Mouse (Mus musculus) frontal cortex, adult (tissue): Measurements from ENCODE around the gene Stk33.
"Not testable (repeated sequence)": the region's sequence is repeated elsewhere in the genome, so short reads cannot be mapped to it uniquely, and the experiment has no call there.

Experiments used
- ATAC-seq: cut with Nextera tagmentation; 2 replicates; pipeline ENCODE4 v1.9.2; 2017; ENCODE audit warnings: mild to moderate bottlenecking, moderate library complexity, mixed read lengths; ENCODE audit not compliant: low TSS enrichment

Gene Stk33

GRCm38 (mm10) chr7:109438781-109439591, at the start of gene Stk33:
Stk33 (minus strand) TSS chr7:109439081.
- peak; percentile 64 for ATAC-seq

- peak; percentile 83 for ATAC-seq
Measured at GRCm38 (mm10) chr7:109484221-109484620, 45.3 kb upstream of the Stk33 start.

- no peak for ATAC-seq
Measured at GRCm38 (mm10) chr7:109480765-109481197, 41.9 kb upstream of the Stk33 start.

- ATAC-seq = no peak
Measured at GRCm38 (mm10) chr7:109477926-109478325, 39.0 kb upstream of the Stk33 start.

- no peak for ATAC-seq
Measured at GRCm38 (mm10) chr7:109470700-109471099, 31.8 kb upstream of the Stk33 start.

- ATAC-seq = peak; percentile 68
Measured at GRCm38 (mm10) chr7:109468262-109468701, 29.4 kb upstream of the Stk33 start.

GRCm38 (mm10) chr7:109467591-109467990, 28.7 kb upstream of the Stk33 start:
- ATAC-seq = peak; percentile 84

GRCm38 (mm10) chr7:109460698-109461097, 21.8 kb upstream of the Stk33 start:
- ATAC-seq = no peak

- ATAC-seq = no peak
Measured at GRCm38 (mm10) chr7:109456563-109456962, 17.7 kb upstream of the Stk33 start.

- no peak for ATAC-seq
Measured at GRCm38 (mm10) chr7:109455748-109456147, 16.9 kb upstream of the Stk33 start.

- ATAC-seq = no peak
Measured at GRCm38 (mm10) chr7:109454856-109455255, 16.0 kb upstream of the Stk33 start.

- ATAC-seq = no peak
Measured at GRCm38 (mm10) chr7:109448060-109448459, 9.2 kb upstream of the Stk33 start.

- ATAC-seq = peak; percentile 90
Measured at GRCm38 (mm10) chr7:109445012-109445411, 6.1 kb upstream of the Stk33 start.

- no peak for ATAC-seq
Measured at GRCm38 (mm10) chr7:109442739-109443138, 3.9 kb upstream of the Stk33 start.

- ATAC-seq = no peak
Measured at GRCm38 (mm10) chr7:109440697-109441269, 1.9 kb upstream of the Stk33 start.

GRCm38 (mm10) chr7:109424422-109425159, 14.3 kb downstream of the Stk33 start:
- peak; percentile 65; the same call in 1 of the 2 replicates for ATAC-seq

- no peak for ATAC-seq
Measured at GRCm38 (mm10) chr7:109422803-109423202, 16.1 kb downstream of the Stk33 start.

GRCm38 (mm10) chr7:109405491-109405890, 33.4 kb downstream of the Stk33 start:
- no peak for ATAC-seq

GRCm38 (mm10) chr7:109399299-109399698, 39.6 kb downstream of the Stk33 start:
- no peak for ATAC-seq

- no peak for ATAC-seq
Measured at GRCm38 (mm10) chr7:109381131-109381530, 57.8 kb downstream of the Stk33 start.

GRCm38 (mm10) chr7:109373556-109373955, 65.3 kb downstream of the Stk33 start:
- not testable (repeated sequence) for ATAC-seq

GRCm38 (mm10) chr7:109358435-109359187, 80.3 kb downstream of the Stk33 start:
- no peak for ATAC-seq
